In genomic region chr6:56691205-56691604, GRCm38 (mm10) we compare ENCODE assay signal across 9 mouse cellular contexts. TPM values are rescaled to one million over a fixed set of nuclear protein-coding genes. Genes with fewer than 3 reads are reported as not detected.
DNase-seq lines count a peak whose midpoint lies in the region; ATAC-seq and TF ChIP-seq lines count a peak whose summit lies in the region.
"Had no signal": no experiment of that assay in that cellular context is flagged by ENCODE, and none has a peak within 500 bp of the region (broad histone marks: within the 10 kb centered on the region; RNA-seq: fewer than 3 reads in every experiment).

No protein-coding gene starts in this region.

- 4% methylated on average over 2 of the region's 2 CpGs for WGBS in neural tube, embryonic 15.5 days
- 4% methylated on average over 2 of the region's 2 CpGs for WGBS in cerebellum, adult 2 months
- WGBS in forebrain, postnatal 0 days: 0% methylated on average over 2 of the region's 2 CpGs
- 11% methylated on average over 2 of the region's 2 CpGs for WGBS in limb, embryonic 10.5 days
- WGBS in midbrain, embryonic 14.5 days: 4% methylated on average over 2 of the region's 2 CpGs
- WGBS in stomach, embryonic 14.5 days: 10% methylated on average over 2 of the region's 2 CpGs

- no peaks in the 10 kb centered on the region for H3K9me3 ChIP-seq in neural tube, embryonic 15.5 days (replicated peaks)
- H3K9me3 ChIP-seq in forebrain, postnatal 0 days (ENCODE audit: low read length): no peaks in the 10 kb centered on the region
- no peaks in the 10 kb centered on the region for H3K9me3 ChIP-seq in limb, embryonic 10.5 days (replicated peaks)
- no peaks in the 10 kb centered on the region for H3K9me3 ChIP-seq in midbrain, embryonic 14.5 days (ENCODE audit: control insufficient read depth, low read length)
- H3K9me3 ChIP-seq in stomach, embryonic 14.5 days (ENCODE audit: control insufficient read depth, low read depth, low read length): no peaks in the 10 kb centered on the region
- H3K9me3 ChIP-seq: embryonic facial prominence, embryonic 12.5 days had no signal

- no peak overlapping the region for H3K9ac ChIP-seq in neural tube, embryonic 15.5 days (replicated peaks)
- no peak overlapping the region for H3K9ac ChIP-seq in forebrain, postnatal 0 days
- H3K9ac ChIP-seq in midbrain, embryonic 14.5 days (replicated peaks; ENCODE audit: low read length): no peak overlapping the region
- no peak overlapping the region for H3K9ac ChIP-seq in stomach, embryonic 14.5 days (replicated peaks; ENCODE audit: low read depth, low read length)
- H3K9ac ChIP-seq: embryonic facial prominence, embryonic 12.5 days had no signal

- H3K4me3 ChIP-seq in neural tube, embryonic 15.5 days (replicated peaks): no peak overlapping the region
- H3K4me3 ChIP-seq in cerebellum, adult 2 months (replicated peaks; ENCODE audit: insufficient read depth, low read depth, low read length): no peak overlapping the region
- H3K4me3 ChIP-seq in forebrain, postnatal 0 days (ENCODE audit: low read depth, low read length): no peak overlapping the region
- no peak overlapping the region for H3K4me3 ChIP-seq in limb, embryonic 10.5 days
- H3K4me3 ChIP-seq in midbrain, embryonic 14.5 days (replicated peaks; ENCODE audit: low read depth, low read length): no peak overlapping the region
- no peak overlapping the region for H3K4me3 ChIP-seq in stomach, embryonic 14.5 days (ENCODE audit: low read depth, low read length)
- H3K4me3 ChIP-seq: embryonic facial prominence, embryonic 12.5 days had no signal

- TF ChIP-seq POLR2A in cerebellum, adult 2 months (IDR thresholded peaks at IDR 0.05; ENCODE audit: borderline replicate concordance, insufficient read depth, low read length): no peak

- H3K4me1 ChIP-seq in neural tube, embryonic 15.5 days: no peaks in the 10 kb centered on the region
- no peaks in the 10 kb centered on the region for H3K4me1 ChIP-seq in cerebellum, adult 2 months (ENCODE audit: control insufficient read depth, insufficient read depth, low read length)
- no peaks in the 10 kb centered on the region for H3K4me1 ChIP-seq in forebrain, postnatal 0 days (ENCODE audit: insufficient read depth)
- no peaks in the 10 kb centered on the region for H3K4me1 ChIP-seq in limb, embryonic 10.5 days
- no peaks in the 10 kb centered on the region for H3K4me1 ChIP-seq in midbrain, embryonic 14.5 days (ENCODE audit: control insufficient read depth, insufficient read depth, low read length)
- H3K4me1 ChIP-seq in stomach, embryonic 14.5 days (ENCODE audit: control insufficient read depth, insufficient read depth, low read length): peaks cover 8% of the 10 kb centered on the region; the same call in 1 of the 2 replicates
- H3K4me1 ChIP-seq: embryonic facial prominence, embryonic 12.5 days had no signal

- no peaks in the 10 kb centered on the region for H3K36me3 ChIP-seq in neural tube, embryonic 15.5 days
- H3K36me3 ChIP-seq in forebrain, postnatal 0 days (ENCODE audit: insufficient read depth): no peaks in the 10 kb centered on the region
- H3K36me3 ChIP-seq in limb, embryonic 10.5 days: no peaks in the 10 kb centered on the region
- H3K36me3 ChIP-seq in midbrain, embryonic 14.5 days (ENCODE audit: control insufficient read depth, insufficient read depth, low read length): no peaks in the 10 kb centered on the region
- H3K36me3 ChIP-seq in stomach, embryonic 14.5 days (ENCODE audit: control insufficient read depth, insufficient read depth, low read length): no peaks in the 10 kb centered on the region
- H3K36me3 ChIP-seq: embryonic facial prominence, embryonic 12.5 days had no signal

- H3K4me2 ChIP-seq in neural tube, embryonic 15.5 days: no peak overlapping the region
- no peak overlapping the region for H3K4me2 ChIP-seq in forebrain, postnatal 0 days (ENCODE audit: low read depth)
- H3K4me2 ChIP-seq in midbrain, embryonic 14.5 days (ENCODE audit: low read length): no peak overlapping the region
- no peak overlapping the region for H3K4me2 ChIP-seq in stomach, embryonic 14.5 days (replicated peaks; ENCODE audit: low read depth, low read length)
- H3K4me2 ChIP-seq: embryonic facial prominence, embryonic 12.5 days had no signal

- peak; percentile 67; the same call in 1 of the 2 replicates for TF ChIP-seq CTCF in cerebellum, adult 2 months (IDR thresholded peaks at IDR 0.05; ENCODE audit: borderline replicate concordance, insufficient read depth, low read depth, low read length)
- TF ChIP-seq CTCF in forebrain, postnatal 0 days (IDR thresholded peaks at IDR 0.05; ENCODE audit: low read depth): peak; percentile 77

- DNase-seq in neural tube, embryonic 10.5 days (ENCODE audit: extremely low spot score, low spot score): peak; percentile 74
- DNase-seq in cerebellum, adult 2 months: peak; percentile 38
- peak; percentile 80 for DNase-seq in forebrain, postnatal 0 days
- peak; percentile 22 for DNase-seq in kidney, adult 11 months
- peak; percentile 82 for DNase-seq in limb, embryonic 10.5 days (ENCODE audit: low spot score)
- DNase-seq in midbrain, embryonic 14.5 days: peak; percentile 86

- no peaks in the 10 kb centered on the region for H3K27me3 ChIP-seq in neural tube, embryonic 15.5 days (replicated peaks)
- H3K27me3 ChIP-seq in cerebellum, adult 2 months (ENCODE audit: control insufficient read depth, insufficient read depth, low read length): no peaks in the 10 kb centered on the region
- no peaks in the 10 kb centered on the region for H3K27me3 ChIP-seq in forebrain, postnatal 0 days (ENCODE audit: insufficient read depth, low read length)
- no peaks in the 10 kb centered on the region for H3K27me3 ChIP-seq in limb, embryonic 10.5 days (ENCODE audit: low read depth, poor library complexity, severe bottlenecking)
- H3K27me3 ChIP-seq in midbrain, embryonic 14.5 days (ENCODE audit: control insufficient read depth, insufficient read depth, low read length): no peaks in the 10 kb centered on the region
- no peaks in the 10 kb centered on the region for H3K27me3 ChIP-seq in stomach, embryonic 14.5 days (ENCODE audit: control insufficient read depth, insufficient read depth, low read length)
- H3K27me3 ChIP-seq: embryonic facial prominence, embryonic 12.5 days had no signal

- no peak for ATAC-seq in neural tube, embryonic 15.5 days (ENCODE audit: low FRiP score)
- peak; percentile 25; the same call in 1 of the 2 replicates for ATAC-seq in forebrain, postnatal 0 days
- ATAC-seq in midbrain, embryonic 14.5 days (ENCODE audit: low FRiP score, low TSS enrichment): peak; percentile 34; the same call in 1 of the 2 replicates
- ATAC-seq in stomach, embryonic 14.5 days (ENCODE audit: insufficient number of reproducible peaks, insufficient read depth, low FRiP score, low read depth): peak; percentile 56; the same call in 1 of the 2 replicates

- H3K27ac ChIP-seq in neural tube, embryonic 15.5 days (replicated peaks): no peak overlapping the region
- H3K27ac ChIP-seq in cerebellum, adult 2 months (ENCODE audit: insufficient read depth, low read length): no peak overlapping the region
- no peak overlapping the region for H3K27ac ChIP-seq in forebrain, postnatal 0 days (ENCODE audit: low read depth, low read length)
- no peak overlapping the region for H3K27ac ChIP-seq in limb, embryonic 10.5 days
- no peak overlapping the region for H3K27ac ChIP-seq in midbrain, embryonic 14.5 days (replicated peaks; ENCODE audit: low read depth, low read length)
- H3K27ac ChIP-seq in stomach, embryonic 14.5 days (ENCODE audit: low read length): no peak overlapping the region
- H3K27ac ChIP-seq: embryonic facial prominence, embryonic 12.5 days had no signal

RNA-seq across cellular contexts. Expression of gene Lsm5, which starts 13.3 kb away (rescaled TPM):
- polyA plus RNA-seq in neural tube, embryonic 15.5 days (2015; fragmentation: Nextera tagmentation; extraction: Ambion mirVana): 85.7 and 86.6 TPM in 2 replicates
- 25.7 and 28.4 TPM in 2 replicates for polyA plus RNA-seq in cerebellum, adult 2 months (2012; rRNA removed)
- total RNA-seq in forebrain, postnatal 0 days (2014; rRNA removed): 67.2 and 68.4 TPM in 2 replicates
- 91.7 and 129 TPM in 2 replicates for polyA plus RNA-seq in forebrain, postnatal 0 days (2015; fragmentation: Nextera tagmentation; extraction: Ambion mirVana)
- 189 and 222 TPM in 2 replicates for polyA plus RNA-seq in limb, embryonic 10.5 days (2016; fragmentation: Nextera tagmentation; extraction: Ambion mirVana)
- 103 and 104 TPM in 2 replicates for polyA plus RNA-seq in midbrain, embryonic 14.5 days (2014; fragmentation: Nextera tagmentation; extraction: Ambion mirVana)
- polyA plus RNA-seq in stomach, embryonic 14.5 days (2014; fragmentation: Nextera tagmentation; extraction: Ambion mirVana): 145 and 150 TPM in 2 replicates

RNA-seq across cellular contexts. Expression of gene Avl9, which starts 23.5 kb away (rescaled TPM):
- polyA plus RNA-seq in neural tube, embryonic 15.5 days (2015; fragmentation: Nextera tagmentation; extraction: Ambion mirVana): 20.2 and 22.5 TPM in 2 replicates
- 20.8 and 21.2 TPM in 2 replicates for polyA plus RNA-seq in cerebellum, adult 2 months (2012; rRNA removed)
- 59.7 and 66.1 TPM in 2 replicates for total RNA-seq in forebrain, postnatal 0 days (2014; rRNA removed)
- 12.3 and 19.9 TPM in 2 replicates for polyA plus RNA-seq in forebrain, postnatal 0 days (2015; fragmentation: Nextera tagmentation; extraction: Ambion mirVana)
- polyA plus RNA-seq in limb, embryonic 10.5 days (2016; fragmentation: Nextera tagmentation; extraction: Ambion mirVana): 13.6 and 15.2 TPM in 2 replicates
- polyA plus RNA-seq in midbrain, embryonic 14.5 days (2014; fragmentation: Nextera tagmentation; extraction: Ambion mirVana): 42.8 and 54.6 TPM in 2 replicates
- polyA plus RNA-seq in stomach, embryonic 14.5 days (2014; fragmentation: Nextera tagmentation; extraction: Ambion mirVana): 24.3 and 26.5 TPM in 2 replicates

Comparison
In these comparisons a context has a peak if more than half of its experiments do, and no peak if none do; other contexts are left out.
1. DNase-seq: peak in every context shown above with its lines; median percentile 86 in midbrain, embryonic 14.5 days; 82 in limb, embryonic 10.5 days; 80 in forebrain, postnatal 0 days; 74 in neural tube, embryonic 10.5 days; 38 in cerebellum, adult 2 months; 22 in kidney, adult 11 months.